In the genomic region with DNA sequence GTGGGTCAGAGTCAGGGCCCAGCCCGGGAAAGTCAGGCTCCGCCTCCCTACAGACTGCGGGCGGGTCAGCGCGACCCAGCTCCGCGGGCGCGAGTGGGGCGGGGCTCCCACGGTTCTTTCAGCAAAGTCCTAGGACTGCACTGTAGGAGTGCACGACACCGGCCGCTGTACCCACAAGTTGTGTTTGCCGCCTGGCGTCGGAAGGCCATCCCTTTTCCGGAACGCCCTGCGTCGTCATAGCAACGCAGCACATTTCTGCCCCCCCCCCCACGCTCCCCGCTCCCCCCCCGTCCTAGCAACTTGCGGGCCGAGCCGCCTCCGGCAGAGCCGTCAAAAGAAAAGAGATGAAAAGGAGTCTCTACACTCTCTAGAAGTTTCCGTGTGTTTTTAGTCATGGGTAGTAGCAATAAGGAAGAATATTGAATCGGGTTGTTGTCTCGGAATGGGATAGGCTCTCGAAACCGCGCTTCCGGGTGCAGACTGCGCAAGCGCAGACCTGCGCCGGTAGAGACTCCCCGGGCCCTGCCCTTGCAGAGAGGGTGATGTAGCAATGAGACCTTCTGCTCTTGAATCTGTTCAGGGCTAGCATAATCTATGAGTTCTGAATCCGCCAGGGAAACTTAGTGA, we compare ENCODE assay signal across 8 mouse cellular contexts. TPM values are rescaled to one million over a fixed set of nuclear protein-coding genes. Genes with fewer than 3 reads are reported as not detected.
A peak's percentile ranks its signal among the peaks of the same experiment; 100 is the strongest.
DNase-seq lines count a peak whose midpoint lies in the region; ATAC-seq and TF ChIP-seq lines count a peak whose summit lies in the region.

Gene Axdnd1 (minus strand): TSS at position 489 of the 627 bp plus-strand sequence.

- ATAC-seq in activated CD4-positive, CD25-positive, alpha-beta regulatory T cell, adult 4 months: peak; percentile 83
- ATAC-seq in inflammation-experienced regulatory T-cells, adult 6 months: peak; percentile 88
- ATAC-seq in megakaryocyte-erythroid progenitor cell, adult 5-6 weeks (replicated peaks; ENCODE audit: low FRiP score, low TSS enrichment, poor library complexity, severe bottlenecking): peak; percentile 94

- H3K4me3 ChIP-seq in cortical plate, adult 2 months (ENCODE audit: insufficient read depth, low read length): peak within 1 kb of the TSS; percentile 60

- H3K27ac ChIP-seq in cortical plate, adult 2 months (ENCODE audit: insufficient read depth, low read length): no peak within 1 kb of the TSS

- DNase-seq in gastrocnemius, postnatal 10 days: peak; percentile 84
- peak; percentile 74 to 91 for DNase-seq in left cerebral cortex, postnatal 10 days (ENCODE audit: extremely low spot score in 1 of 2, low spot score in 2 of 2)
- DNase-seq in right cerebral cortex, postnatal 25 days: peak; percentile 82
- DNase-seq in urinary bladder, postnatal 4 days (ENCODE audit: low spot score in 2 of 2): peak; percentile 81 to 82

- H3K4me1 ChIP-seq in cortical plate, adult 2 months (ENCODE audit: control insufficient read depth, insufficient read depth, low read length): no peaks in the 10 kb centered on the region

- no peak for TF ChIP-seq CTCF in cortical plate, adult 2 months (IDR thresholded peaks at IDR 0.05; ENCODE audit: extremely low read depth, insufficient read depth, low read length)

- TF ChIP-seq POLR2A in cortical plate, adult 2 months (IDR thresholded peaks at IDR 0.05; ENCODE audit: extremely low read depth, insufficient read depth, low read length): peak; percentile 75

- intact Hi-C loops in left cerebral cortex, postnatal 10 days (cut with DNase I): loop anchor here (5.0 to 10.0 kb wide), 2 partner anchors 52 to 214 kb away; partner anchors contain the start of gene Soat1

RNA-seq across cellular contexts. Expression of gene Axdnd1, which starts in this region (rescaled TPM):
- not detected for polyA plus RNA-seq in activated CD4-positive, CD25-positive, alpha-beta regulatory T cell, adult 4 months (2017; shearing (Covaris generic))
- polyA plus RNA-seq in cortical plate, adult 2 months (2012; rRNA removed): 0.49 and 0.77 TPM in 2 replicates
- under 1 TPM in 1 of 2 experiments, not detected in 1; 0.16 TPM for total RNA-seq in gastrocnemius, postnatal 10 days (2021)
- polyA plus RNA-seq in inflammation-experienced regulatory T-cells, adult 6 months (2017; shearing (Covaris generic)): 1 to 10 TPM in 1 of 3 experiments, under 1 TPM in 2; 0.34 to 1.0 (median 0.69) TPM
- total RNA-seq in left cerebral cortex, postnatal 10 days (2021): under 1 TPM; 0.34 to 0.45 TPM
- total RNA-seq in megakaryocyte-erythroid progenitor cell, adult 5-6 weeks (2014; fragmentation: Nextera tagmentation): not detected in 2 replicates
- 0.80 TPM in 1 of 2 replicates, not detected in the other for total RNA-seq in megakaryocyte-erythroid progenitor cell, adult 5-6 weeks (2017)

Comparison
In these comparisons a context has a peak if more than half of its experiments do, and no peak if none do; other contexts are left out.
1. Peak in ATAC-seq in activated CD4-positive, CD25-positive, alpha-beta regulatory T cell, adult 4 months; RNA of the gene not detected or under 1 TPM.
2. Peak in DNase-seq in gastrocnemius, postnatal 10 days; RNA of the gene not detected or under 1 TPM.
3. Peak in DNase-seq in left cerebral cortex, postnatal 10 days; RNA of the gene not detected or under 1 TPM.
4. Peak in ATAC-seq in megakaryocyte-erythroid progenitor cell, adult 5-6 weeks; RNA of the gene not detected or under 1 TPM.